Mouse (Mus musculus) c-Kit-positive CD71-negative TER-119-negative erythroid progenitor cells, embryonic 14.5 days (primary cell): ENCODE data around the gene Unc50.

Experiments used
- DNase-seq: peaks from one replicate; pipeline ENCODE4 v3.0.0-alpha.2; 2013; ENCODE audit warnings: low read depth

Gene Unc50

DNA sequence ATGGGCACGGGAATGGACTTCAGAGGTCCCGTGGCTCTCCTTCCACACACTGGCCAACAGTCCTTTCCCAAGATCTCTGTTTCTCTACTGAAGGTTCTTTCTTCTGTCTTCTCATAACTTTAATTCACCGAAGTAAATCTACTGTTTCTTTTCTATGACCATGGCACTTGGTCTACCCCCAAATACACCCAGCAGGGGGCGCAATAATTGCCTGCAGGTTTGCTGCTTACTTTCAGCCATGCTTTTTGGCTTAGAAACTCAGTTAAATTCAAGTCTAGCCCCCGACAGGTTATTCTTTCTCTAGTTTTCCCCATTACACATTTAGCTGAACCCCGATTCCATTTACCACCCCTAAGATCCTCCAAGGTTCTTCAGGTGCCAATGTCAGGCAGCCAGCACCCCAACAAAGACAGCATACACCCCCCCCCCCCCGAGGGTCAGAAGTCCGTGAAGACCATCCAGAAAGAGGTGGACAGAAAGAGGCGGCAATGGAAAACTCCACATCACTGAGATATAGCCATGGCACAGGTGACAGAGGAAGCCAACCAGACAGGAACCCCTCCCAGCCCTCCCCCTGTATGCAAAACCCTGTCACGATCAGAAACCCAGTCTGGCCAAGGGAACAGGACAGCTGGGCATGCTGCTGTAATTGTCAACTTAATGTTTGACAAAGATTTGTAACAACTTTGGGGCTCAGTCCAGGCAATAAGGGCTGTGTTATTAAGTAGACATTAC, 18.6 kb downstream of the Unc50 start:
- peak; percentile 48 for DNase-seq

DNA sequence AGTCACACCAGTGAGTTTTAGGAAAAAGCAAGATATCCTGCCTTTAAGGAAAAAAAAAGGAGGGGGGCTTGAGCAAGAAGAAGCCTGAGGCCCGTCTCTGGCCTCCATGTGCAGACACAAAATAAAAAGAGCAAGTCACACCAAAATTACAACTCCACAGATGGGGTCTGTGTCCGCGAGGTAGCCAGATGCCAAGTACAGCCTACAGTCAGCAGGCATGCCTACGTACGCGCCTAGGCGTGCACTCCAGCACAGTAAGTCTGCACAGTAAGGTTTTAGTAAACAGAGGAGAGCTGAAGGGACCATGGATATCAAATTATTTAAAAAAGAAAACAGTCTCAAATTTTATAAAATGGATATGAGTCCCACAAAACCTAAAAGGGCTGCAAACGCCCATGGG, 21.3 kb downstream of the Unc50 start:
- no peak for DNase-seq

DNA sequence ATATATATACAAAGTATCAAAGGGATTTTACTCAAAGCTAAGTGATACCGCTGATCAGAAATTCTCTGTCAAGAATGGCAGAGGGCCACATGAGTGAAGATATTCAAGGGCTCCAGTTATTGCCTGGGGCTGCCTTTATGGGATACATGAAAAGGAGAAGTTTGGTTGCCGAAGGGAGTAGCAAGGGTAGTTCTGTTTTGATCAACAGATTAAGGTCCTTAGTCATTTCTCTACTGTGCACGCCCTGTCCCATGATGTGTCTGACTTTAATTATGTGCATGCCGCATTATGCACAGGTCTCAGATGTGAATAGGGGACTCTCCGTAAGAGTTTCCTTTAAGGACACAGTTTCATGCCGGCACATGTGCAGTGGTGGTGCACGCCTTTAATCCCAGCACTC, 27.6 kb downstream of the Unc50 start:
- no peak for DNase-seq

DNA sequence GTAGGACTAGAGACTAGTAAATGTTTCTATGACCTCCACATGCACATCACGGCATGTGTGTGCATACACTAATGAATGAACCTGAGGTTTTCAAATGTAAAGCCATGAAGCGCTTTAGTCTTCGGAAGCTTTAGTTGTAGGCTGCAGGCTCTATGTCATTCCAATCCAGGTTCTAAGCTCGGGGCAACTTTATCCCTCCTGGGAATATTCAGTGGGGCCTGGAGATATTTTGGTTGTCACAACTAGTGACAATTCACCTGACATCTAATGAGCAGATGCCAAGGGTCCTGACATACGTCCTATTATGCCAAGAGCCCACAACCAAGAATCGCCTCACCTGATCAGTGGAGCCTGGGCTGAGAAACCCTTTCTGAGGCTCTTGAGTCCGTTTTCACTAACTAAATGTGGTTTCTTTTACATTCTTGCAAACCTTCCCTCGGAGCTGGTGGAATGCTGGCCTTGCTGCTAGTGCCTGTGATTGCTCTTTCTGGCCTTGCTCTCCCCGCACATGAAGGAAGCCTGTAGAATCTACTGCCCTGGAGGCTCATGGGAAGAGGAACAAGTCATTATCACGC, 35.0 kb downstream of the Unc50 start:
- no peak for DNase-seq

DNA sequence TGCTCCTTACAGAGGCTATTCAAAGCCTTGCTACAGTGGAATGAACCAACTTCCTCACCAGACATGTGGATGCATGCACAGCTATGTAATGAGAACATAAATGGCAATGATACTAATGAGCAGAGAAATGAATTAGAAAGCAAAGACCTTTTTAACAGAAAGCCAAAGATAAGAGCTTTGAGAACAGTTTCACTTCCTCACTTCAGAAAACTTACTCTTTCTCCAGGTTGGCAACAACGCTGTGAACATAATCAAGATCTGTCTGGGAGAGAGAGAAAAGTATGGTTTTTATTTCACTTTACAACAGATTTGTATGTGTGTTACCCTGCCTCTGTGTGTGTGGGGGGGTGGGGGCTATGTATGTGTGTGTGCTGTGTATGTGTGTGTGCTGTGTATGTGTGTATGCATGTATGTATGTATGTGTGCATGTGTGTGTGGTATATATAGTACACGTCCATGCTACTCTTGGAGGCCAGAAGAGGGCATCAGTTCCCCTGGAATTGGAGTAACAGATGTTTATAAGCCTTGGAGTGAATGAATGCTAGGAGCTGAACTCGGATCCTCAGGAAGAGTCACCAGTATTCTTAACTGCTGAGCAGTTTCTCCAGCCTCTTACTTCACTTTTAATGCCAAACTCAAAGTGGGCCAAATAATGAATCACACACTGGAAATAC, 36.5 kb downstream of the Unc50 start:
- no peak for DNase-seq

DNA sequence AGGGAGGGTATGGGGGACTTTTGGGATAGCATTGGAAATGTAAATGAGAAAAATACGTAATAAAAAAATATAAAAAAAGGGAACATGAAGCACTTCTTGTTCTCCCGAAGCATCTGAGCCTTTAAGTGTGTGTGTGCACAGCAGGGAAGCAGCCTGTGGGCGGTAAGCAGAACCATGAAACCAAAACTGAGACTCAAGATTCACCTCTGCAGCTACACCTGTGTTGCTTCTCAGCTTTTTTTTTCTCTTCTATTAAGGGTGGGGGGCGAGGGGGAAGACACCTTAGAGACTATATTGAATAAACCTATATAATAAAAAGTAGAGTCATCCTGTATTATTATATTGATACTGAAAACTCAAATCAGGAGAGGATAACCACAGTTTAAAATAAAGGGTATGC, 37.9 kb downstream of the Unc50 start:
- DNase-seq: no peak

DNA sequence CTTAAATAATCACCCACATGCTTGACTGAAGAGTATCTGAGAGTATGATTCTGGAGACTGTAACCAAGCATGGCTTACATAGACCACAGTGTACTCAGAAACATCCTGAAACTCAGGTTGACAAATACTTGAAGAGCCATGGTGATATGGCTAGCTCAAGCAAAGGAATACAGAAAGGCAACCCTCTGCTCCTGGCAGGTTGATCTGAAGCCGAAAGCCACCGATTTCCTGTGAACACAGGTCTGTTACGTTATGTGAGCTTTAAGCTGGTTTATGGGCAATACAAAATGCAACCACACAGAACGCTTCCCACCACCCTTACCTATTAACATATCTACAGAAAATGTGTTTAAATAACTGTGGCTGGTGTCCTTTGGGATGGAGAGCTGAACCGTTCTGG, 39.1 kb downstream of the Unc50 start:
- DNase-seq: no peak

DNA sequence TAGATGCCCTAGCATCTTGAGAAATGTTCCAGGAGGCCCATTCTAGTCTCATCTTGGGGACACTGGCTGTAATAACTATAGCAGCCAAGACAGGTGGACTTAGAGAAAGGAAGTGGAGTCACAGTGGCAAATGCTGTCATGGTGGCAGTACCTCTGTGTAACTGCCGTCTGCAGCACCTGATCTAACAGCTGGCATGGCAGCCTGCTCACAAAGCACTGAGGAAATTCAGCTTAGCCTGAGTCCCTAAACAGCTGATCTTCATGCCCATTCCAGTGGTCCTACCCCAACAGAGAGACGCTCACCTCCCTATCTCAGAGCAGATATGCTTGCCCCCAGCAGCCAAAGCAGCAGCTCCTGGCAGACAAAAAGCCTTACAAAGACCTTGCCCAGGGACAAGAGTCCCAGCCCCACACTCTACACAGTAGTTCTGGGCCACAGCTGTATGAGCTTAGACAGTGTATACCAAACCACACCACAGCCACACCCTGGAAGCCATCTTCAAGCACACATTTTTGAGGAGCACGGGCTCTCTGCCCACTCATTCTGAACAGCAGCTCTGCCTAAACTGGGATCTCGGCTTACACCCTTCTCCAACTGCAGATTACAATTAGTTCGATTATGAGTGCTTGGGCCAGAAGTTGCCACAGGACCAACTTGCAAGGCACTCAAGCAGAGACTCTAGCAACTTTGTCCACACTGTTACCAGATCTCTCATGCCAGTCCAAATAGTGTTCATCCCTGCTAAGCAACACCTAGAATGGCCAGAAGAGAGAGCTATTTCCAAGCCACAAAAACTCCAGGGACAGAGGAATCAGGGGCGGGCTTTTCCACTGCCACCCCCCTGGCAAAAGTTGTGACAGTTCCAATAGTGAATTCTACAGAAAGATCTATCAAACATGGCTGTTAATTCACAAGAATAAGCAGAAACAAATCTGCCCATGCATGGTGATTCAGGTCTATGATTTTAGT, 41.5 kb downstream of the Unc50 start:
- no peak for DNase-seq

DNA sequence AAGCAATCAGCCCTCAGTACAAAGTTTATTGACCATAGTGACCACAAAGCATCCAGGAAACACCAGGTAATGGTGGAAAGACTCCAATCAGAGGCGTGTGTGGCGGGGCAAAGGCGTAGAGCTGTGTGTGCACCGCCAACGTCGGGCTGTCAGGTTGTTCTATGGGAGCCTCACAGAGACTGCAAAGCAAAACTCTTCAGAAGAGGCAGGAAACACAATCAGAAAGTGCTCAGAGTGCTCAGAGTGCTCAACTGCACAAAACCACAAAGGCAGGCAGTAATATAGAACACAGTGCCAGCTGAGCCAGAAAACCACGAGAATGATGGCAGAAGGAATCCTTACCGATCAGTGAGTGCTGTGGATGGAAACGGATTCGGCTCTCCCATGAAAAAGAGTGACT, 43.3 kb downstream of the Unc50 start:
- DNase-seq: no peak

DNA sequence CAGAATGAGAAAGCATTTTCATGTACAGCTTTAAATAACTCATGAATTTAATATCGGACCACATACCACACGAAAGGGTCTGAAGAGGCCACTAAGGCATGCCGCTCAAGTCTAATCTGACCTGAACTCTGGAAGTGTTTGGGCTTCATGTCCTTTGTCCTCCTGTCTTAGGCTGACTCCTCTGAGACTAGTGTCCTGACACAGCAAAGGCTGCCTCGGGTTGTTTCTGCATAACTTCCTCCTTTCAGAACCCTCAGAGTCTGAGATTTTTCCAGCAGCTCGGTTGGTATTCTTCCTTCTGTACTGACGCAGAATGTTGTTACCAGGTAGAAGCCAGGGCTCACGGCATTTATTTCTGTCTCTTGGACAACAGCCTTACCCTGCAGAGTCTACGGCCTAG, 44.1 kb downstream of the Unc50 start:
- DNase-seq: no peak

DNA sequence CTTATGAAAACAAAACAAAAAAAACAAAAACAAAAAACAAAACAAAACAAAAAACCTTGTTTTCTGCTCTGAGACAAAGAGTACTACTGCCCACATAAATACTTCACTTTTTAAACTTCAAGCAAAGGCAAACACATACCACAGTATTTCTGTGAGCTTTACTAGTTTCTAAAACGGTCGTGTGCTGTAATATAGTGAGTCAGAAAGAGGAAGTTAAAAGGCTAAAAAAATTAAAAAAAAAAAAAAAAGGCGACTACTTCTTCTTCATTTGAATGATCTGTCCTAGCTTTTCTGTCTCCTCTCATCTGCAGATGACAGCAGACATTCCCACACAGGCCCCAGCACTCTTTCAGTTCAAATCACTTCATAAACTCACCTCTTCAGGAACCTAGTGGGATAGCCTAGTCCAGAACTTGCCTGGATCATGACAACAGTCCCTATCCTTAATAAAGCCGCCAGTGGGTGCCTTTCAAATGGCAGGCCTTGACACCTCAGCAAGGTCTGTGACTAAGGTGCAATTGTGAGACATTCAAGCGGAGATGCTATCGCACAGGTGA, 44.8 kb downstream of the Unc50 start:
- no peak for DNase-seq

DNA sequence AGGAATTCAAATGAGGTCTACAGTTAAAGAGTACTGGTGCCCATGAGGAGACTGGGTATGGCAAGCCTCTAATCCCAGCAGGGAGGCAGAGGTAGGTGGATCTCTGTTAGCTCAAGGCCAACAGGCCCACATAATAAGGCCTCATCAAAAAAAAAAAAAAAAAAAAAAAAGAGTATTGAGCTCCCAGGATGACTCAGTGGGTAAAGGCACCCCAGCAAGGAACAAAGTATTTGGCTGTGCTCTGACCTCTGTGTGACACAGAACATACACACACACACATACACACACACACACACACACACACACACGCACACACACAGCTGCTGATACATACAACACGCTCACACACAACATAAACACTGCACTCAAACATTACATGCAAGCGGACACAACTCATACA, 45.4 kb downstream of the Unc50 start:
- DNase-seq: no peak

DNA sequence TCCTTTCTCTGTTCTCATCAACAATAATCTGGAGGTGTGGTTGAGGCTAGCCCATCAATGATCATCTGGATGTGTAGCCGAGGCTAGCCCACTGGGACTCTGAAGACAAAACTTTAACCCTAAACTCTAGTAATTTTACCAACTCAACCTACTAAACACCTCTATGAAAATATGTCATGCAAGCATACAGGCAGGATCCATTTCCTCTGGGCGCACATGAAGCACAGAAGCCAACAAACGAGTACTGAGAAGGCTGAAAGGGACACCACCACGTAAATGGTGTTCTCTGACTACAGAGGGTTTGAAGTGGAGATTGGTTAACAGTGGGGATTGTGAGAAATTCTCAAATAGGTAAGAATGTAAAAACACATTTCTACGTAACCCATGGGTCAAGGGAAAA, 47.3 kb downstream of the Unc50 start:
- DNase-seq: no peak

DNA sequence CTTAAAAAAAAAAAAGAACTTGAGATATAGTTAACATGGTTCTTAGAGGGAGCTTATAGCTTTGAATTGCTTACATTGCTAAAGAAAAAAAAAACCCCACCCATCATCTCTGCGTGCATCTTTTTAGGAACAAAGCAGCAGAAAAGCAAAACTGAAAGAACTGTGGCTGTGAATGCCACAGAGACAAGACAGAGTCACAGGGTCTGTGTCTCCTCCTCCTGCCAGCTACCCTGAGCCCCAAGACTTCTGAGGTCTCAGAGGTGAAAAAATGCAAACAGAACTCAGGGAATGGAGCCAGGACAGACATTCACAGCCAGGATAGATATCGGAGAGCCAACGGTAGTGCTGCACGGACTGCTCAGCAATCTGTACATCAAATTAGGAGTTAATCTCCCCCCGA, 48.0 kb downstream of the Unc50 start:
- DNase-seq: no peak

DNA sequence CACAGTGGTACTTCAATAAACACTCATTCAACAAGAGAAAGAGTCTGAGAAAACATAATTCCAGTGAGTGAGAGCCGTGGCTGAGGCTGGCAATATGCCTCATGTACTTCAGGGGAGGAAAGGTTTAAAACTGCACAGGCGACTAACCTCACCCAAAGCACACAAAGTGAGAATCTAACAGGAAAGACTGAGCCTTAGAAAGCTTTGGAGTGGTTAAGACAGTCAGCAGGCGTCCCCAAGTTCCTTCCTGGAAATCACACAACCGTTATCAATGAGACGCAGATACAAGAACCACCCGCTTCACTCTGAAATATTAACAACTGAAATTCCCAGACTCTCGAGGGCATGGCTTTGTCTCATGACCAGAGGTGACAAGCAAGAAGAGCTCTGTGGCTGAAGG, 48.5 kb downstream of the Unc50 start:
- DNase-seq: peak; percentile 68

DNA sequence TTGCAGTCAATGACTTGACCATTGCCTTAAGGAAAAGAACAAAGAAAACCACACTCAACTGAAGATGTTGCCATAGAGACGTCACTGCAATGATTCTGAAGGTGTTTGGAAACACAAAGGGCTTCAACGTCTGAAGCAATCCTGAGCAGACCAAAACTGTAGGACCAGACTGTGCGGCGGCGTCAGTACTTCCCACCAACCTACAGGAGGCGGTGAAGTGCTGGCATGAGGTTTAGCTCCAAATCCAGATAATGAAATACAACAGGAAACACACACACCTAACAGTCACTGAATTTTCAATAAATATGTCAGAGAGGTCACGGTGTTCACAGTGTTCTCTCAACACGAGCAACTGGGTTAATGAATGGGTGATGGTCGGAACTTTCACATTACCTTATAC, 49.1 kb downstream of the Unc50 start:
- peak; percentile 68 for DNase-seq

DNA sequence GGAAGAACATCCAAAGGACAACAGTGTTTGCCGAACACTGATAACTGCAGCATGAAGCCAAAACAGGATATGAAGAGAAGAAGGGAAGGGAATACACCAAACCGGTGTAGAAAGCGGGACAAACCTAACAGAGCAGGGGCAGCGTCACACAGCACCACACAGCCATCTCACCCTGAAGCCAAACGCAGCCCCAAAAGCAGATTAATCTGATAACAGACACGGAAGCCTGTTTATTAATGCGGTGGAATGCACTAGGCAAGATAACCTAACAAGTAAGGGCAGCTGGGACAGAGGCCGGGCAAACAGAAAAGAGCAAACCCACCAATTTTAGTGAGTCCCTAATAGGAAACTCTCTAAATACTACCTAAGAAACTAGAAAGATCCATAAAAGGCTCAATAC, 49.8 kb downstream of the Unc50 start:
- DNase-seq: no peak

DNA sequence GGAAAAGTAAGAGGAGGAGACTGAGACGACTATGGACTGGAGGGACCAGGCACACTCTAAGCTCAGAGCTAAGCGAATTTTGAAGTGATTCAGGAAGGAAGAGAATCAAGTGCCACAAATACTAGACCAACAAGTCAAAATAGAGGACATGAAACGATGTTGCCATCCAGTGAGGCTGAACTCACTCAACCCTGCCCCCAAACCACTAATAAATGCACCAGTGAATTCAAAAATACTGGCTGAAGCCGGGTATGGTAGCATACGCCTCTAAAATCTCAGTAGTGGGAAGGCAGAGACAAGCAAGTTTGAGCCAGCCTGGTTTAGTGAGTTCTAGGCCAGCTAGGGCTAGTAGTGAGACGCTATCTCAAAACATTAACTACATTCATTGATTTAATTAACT, 50.8 kb downstream of the Unc50 start:
- DNase-seq: no peak

DNA sequence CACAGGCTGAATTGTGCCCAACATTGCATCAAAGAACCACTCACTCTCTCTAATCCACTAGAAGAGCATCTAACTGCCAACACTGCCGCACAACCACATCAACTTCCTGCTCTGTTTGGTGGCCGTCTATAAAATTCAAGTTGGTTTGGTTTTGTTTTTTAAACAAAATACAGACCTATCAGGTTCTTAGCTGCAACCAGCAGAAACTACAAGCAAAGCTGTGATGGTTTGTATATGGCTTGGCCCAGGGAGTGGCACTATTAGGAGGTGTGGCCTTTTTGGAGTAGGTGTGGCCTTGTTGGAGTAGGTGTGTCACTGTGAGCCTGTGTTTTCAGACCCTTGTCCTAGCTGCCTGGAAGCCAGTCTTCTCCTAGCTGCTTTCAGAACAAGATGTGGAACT, 51.4 kb downstream of the Unc50 start:
- DNase-seq: no peak

DNA sequence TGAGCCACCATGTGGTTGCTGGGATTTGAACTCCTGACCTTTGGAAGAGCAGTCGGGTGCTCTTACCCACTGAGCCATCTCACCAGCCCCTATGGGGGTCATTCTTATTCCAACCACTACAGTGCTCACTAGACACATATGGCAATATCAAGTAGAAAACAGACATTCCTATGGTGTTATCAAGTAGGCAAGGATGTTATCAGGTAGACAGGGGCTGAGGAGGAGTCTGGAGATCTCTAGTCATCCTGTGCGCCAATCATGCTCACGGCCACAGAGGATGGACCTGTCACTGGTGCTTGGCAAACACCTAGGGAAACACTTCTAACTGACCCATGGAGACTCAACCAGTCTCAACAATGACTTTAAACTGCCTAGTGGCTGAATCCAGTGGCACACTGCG, 54.7 kb downstream of the Unc50 start:
- DNase-seq: no peak

DNA sequence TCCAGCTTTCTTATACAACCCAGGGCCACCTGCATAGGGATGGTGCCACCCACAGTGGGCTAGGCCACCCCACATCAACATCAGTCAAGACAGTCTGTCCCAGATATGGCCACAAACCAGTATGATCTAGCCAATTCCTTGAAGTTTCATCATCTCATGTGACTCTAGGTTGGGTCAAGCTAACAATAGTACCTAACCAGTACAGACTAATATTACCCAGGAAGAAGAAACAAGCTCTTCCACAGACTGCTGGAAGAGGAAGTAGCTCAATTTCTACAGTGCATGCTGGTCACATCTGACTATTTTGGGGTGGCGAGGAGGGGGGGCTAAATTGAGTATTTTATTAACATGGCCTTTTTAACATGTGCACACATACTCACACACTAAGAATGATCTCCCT, 56.5 kb downstream of the Unc50 start:
- no peak for DNase-seq

DNA sequence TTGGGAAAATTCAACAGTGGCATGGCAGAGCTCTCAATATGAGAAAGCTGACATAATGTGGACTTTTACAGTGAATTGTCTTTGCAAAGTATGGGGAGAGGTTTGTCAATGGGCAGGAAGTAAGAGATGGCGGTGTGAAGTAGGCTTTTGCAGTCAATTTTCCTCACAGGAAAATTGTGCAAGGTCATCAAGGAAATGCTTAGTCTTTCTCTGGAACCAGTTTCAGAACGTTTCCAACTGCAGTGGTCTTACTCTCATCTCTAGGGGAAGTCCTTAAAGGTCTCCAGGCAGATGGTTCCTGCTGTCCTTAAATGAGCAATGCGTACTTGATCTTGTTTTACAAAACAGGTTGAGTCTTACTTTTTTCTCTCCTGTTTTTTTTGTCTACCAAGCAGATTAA, 57.1 kb downstream of the Unc50 start:
- DNase-seq: no peak
